Mouse (Mus musculus): ENCODE measurements at regions not wholly inside any gene's neighbourhood (a gene's known extent, or its start where the extent isn't known, plus 50 kb on each side); places are given as distances from the start of the nearest gene placed in this dataset.

DNA sequence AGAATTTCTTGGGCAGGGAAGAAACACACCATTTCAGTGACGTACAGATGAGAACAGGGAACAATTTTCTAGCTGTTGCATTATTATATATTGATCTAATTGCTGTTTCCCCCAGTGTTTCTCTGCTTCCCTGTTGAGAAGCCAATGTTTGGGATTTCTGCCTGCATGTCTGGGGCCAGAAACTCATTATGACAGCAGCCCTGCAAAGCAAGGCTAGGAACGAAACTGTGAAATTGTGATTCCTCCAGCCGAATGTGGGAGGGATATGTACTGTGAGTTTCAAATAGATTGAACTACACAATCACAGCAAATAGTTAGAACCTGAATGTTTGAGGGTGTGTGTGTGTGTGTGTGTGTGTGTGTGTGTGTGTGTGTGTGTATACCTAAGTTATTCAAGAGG lies 339.2 kb downstream of the Nsun3 start:
- Histone ChIP-seq H3K4me2 (ENCODE audit: low read depth, low read length) (no peak overlapping the region), H3K9me3 (ENCODE audit: low read length) (no peaks in the 10 kb centered on the region), H3K27me3 (ENCODE audit: insufficient read depth, low read length) (no peaks in the 10 kb centered on the region), H3K27ac (no peak overlapping the region), H3K4me3 (ENCODE audit: low read length) (no peak overlapping the region), H3K4me1 (ENCODE audit: insufficient read depth, low read length) (no peaks in the 10 kb centered on the region), H3K9ac (replicated peaks; ENCODE audit: low read length) (no peak overlapping the region), H3K36me3 (ENCODE audit: insufficient read depth, low read length) (no peaks in the 10 kb centered on the region)
- WGBS, result 54% methylated on average over 3 of the region's 3 CpGs
- no peak for ATAC-seq
- no peak for TF ChIP-seq CTCF (IDR thresholded peaks at IDR 0.05; ENCODE audit: low read depth)
- no peak for DNase-seq (ENCODE audit: low spot score)

DNA sequence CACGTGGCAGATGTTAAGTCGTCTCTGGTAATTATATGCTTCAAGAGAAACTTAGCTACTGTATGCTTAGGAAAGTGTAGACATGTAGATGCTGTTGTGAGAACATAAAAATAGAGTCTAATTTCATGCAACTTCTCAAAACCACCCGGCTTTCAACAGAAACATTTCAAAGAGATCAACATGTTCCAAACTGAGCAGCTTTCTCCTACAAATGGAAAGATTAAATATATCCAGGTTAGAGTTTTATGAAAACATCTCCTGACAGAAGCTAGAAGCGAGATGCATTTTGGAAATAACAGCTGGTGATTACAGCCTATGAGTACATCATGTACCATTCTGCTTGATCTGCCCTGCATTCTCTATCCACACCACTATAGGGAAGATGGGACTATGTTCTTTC lies 345.4 kb downstream of the Nsun3 start:
- Histone ChIP-seq H3K27ac (no peak overlapping the region), H3K4me1 (ENCODE audit: insufficient read depth, low read length) (no peaks in the 10 kb centered on the region), H3K4me2 (ENCODE audit: low read depth, low read length) (no peak overlapping the region), H3K9ac (replicated peaks; ENCODE audit: low read length) (no peak overlapping the region), H3K27me3 (ENCODE audit: insufficient read depth, low read length) (no peaks in the 10 kb centered on the region), H3K4me3 (ENCODE audit: low read length) (no peak overlapping the region), H3K36me3 (ENCODE audit: insufficient read depth, low read length) (no peaks in the 10 kb centered on the region), H3K9me3 (ENCODE audit: low read length) (no peaks in the 10 kb centered on the region)
- 77% methylated on average over 4 of the region's 4 CpGs for WGBS
- no peak for ATAC-seq
- no peak for TF ChIP-seq CTCF (IDR thresholded peaks at IDR 0.05; ENCODE audit: low read depth)
- DNase-seq (ENCODE audit: low spot score), result no peak

DNA sequence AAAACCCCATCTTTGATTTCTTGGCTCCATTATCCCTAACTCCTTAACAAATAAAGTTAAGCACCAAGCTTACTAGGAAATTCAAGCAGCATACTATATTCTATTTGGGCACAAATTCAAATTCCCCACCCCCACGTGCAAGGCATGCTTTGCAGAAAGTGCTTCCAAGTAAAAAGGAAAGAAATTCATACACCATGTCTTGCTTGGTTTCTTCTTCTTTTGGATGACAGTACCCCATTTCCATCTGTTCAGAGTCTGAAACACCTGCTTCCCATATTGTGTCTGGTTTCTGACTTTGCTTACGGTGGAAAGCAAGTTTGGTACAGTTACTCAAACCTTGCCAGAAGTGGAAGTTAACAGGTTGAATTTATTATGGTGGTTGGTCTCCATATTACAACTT lies 353.5 kb downstream of the Nsun3 start:
- Histone ChIP-seq H3K27me3 (ENCODE audit: insufficient read depth, low read length) (no peaks in the 10 kb centered on the region), H3K4me1 (ENCODE audit: insufficient read depth, low read length) (no peaks in the 10 kb centered on the region), H3K4me2 (ENCODE audit: low read depth, low read length) (no peak overlapping the region), H3K9ac (replicated peaks; ENCODE audit: low read length) (no peak overlapping the region), H3K36me3 (ENCODE audit: insufficient read depth, low read length) (no peaks in the 10 kb centered on the region), H3K4me3 (ENCODE audit: low read length) (no peak overlapping the region), H3K9me3 (ENCODE audit: low read length) (no peaks in the 10 kb centered on the region), H3K27ac (no peak overlapping the region)
- no peak for ATAC-seq
- 84% methylated on average over 2 of the region's 2 CpGs for WGBS
- TF ChIP-seq CTCF (IDR thresholded peaks at IDR 0.05; ENCODE audit: low read depth), result no peak
- no peak for DNase-seq (ENCODE audit: low spot score)

DNA sequence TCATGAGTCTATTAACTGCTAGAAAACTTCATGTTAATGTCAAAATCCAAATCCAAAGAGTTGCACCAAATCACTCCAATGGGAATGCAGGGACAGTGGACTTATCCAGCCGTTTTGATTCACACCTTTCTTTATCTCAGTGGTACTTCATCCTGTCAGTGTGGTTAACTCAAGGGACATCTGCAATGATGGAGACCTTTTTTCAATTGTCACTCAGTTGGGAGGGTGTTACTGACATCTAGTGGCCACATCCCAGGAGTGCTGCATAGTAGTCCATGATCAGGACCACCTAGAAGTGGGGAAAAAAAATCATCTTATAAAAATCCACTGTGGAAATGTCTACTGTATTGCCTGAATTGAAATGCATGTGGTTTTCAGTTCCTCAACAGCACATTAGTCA lies 372.1 kb downstream of the Nsun3 start:
- peak; percentile 69 for DNase-seq (ENCODE audit: low spot score)
- H3K4me3 ChIP-seq (ENCODE audit: low read length), result no peak overlapping the region
- no peak overlapping the region for H3K4me2 ChIP-seq (ENCODE audit: low read depth, low read length)
- H3K27me3 ChIP-seq (ENCODE audit: insufficient read depth, low read length), result no peaks in the 10 kb centered on the region
- no peak overlapping the region for H3K27ac ChIP-seq
- H3K9ac ChIP-seq (replicated peaks; ENCODE audit: low read length), result no peak overlapping the region
- peak; percentile 70 for TF ChIP-seq CTCF (IDR thresholded peaks at IDR 0.05; ENCODE audit: low read depth)
- whole genome bisulfite sequencing, result 28% methylated on average over 1 of the region's 1 CpGs
- ATAC-seq, result peak; percentile 62; the same call in 1 of the 2 replicates
- no peaks in the 10 kb centered on the region for H3K4me1 ChIP-seq (ENCODE audit: insufficient read depth, low read length)
- no peaks in the 10 kb centered on the region for H3K9me3 ChIP-seq (ENCODE audit: low read length)
- H3K36me3 ChIP-seq (ENCODE audit: insufficient read depth, low read length), result no peaks in the 10 kb centered on the region

DNA sequence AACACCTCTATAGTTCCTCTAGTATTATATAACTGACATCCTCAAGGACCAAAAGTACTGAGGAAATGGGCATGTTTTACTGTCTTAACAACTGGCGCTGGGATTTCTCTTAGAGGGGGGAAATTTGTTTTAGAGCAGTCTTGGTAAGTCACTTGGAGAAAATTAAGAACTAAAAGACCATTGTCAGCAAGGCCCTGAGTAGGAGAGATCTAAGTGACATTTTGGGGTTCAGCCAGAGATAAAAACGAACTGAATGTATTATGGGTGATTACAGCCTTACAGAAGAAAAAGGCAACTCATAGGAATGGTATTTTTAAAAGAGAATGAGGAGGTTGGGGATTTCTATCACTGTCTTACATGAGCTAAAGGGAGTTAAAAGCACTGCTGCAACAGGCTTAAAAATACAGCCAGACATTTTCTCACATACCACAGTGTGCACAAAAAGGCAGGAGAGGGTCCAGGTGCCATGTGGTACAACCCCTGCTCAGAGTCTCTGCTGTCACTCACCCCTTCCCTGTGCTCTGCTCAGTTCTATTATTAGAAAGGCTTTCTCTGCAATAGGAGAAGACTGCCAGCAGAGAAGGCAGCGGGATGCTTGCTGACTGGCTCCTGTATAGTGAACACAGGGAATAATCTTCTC lies 379.0 kb downstream of the Nsun3 start:
- Histone ChIP-seq H3K27me3 (ENCODE audit: insufficient read depth, low read length) (no peaks in the 10 kb centered on the region), H3K36me3 (ENCODE audit: insufficient read depth, low read length) (no peaks in the 10 kb centered on the region), H3K27ac (0 out of 2 replicates have a peak overlapping the region, but pooled peaks have one; percentile 32), H3K4me2 (ENCODE audit: low read depth, low read length) (no peak overlapping the region), H3K9me3 (ENCODE audit: low read length) (no peaks in the 10 kb centered on the region), H3K4me3 (ENCODE audit: low read length) (no peak overlapping the region), H3K9ac (replicated peaks; ENCODE audit: low read length) (no peak overlapping the region), H3K4me1 (ENCODE audit: insufficient read depth, low read length) (no peaks in the 10 kb centered on the region)
- peak; percentile 6 for DNase-seq (ENCODE audit: low spot score)
- 55% methylated on average over 3 of the region's 3 CpGs for WGBS
- TF ChIP-seq CTCF (IDR thresholded peaks at IDR 0.05; ENCODE audit: low read depth), result no peak
- ATAC-seq, result no peak

DNA sequence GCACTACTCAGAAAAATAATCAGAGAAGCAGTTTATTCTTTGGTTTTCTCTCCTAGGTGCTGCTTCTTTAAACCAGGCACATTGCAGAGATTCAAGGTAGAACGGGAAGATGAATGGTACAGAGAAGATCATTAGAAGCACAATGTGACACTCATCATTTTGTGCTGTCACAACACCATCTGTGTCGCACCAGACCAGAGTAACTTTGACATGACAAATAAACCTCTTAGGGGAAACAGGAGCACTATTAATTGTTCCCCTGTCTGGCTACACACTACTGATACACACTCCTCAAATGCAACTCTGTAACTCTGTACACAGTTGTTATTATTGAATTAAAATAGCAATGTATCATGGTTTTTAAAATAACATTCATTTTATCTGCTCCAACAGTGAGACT lies 380.2 kb downstream of the Nsun3 start:
- Histone ChIP-seq H3K4me3 (ENCODE audit: low read length) (no peak overlapping the region), H3K9ac (replicated peaks; ENCODE audit: low read length) (no peak overlapping the region), H3K36me3 (ENCODE audit: insufficient read depth, low read length) (no peaks in the 10 kb centered on the region), H3K4me1 (ENCODE audit: insufficient read depth, low read length) (no peaks in the 10 kb centered on the region), H3K9me3 (ENCODE audit: low read length) (no peaks in the 10 kb centered on the region), H3K27me3 (ENCODE audit: insufficient read depth, low read length) (no peaks in the 10 kb centered on the region), H3K4me2 (ENCODE audit: low read depth, low read length) (no peak overlapping the region), H3K27ac (no peak overlapping the region)
- 67% methylated on average over 2 of the region's 2 CpGs for WGBS
- DNase-seq (ENCODE audit: low spot score) (no peak), ATAC-seq (no peak)
- no peak for TF ChIP-seq CTCF (IDR thresholded peaks at IDR 0.05; ENCODE audit: low read depth)

DNA sequence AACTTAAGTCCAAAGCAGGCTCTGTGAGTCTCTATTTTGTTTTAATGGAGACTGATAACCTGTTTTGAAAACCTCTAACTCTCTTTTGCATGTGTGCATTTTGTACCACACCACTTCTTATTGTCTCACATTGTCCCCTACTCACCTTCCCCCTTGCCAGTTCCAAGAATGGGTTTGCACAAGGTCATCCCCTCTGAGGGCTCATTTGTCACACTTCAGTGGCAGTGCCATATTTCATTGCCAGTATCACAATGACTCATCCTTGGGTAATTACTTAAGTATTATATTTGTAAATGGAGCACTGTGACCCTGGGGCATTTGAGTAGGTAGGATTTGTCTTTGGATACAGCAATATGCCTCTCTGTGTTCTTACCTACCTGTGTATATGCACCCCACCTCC lies 429.3 kb downstream of the Nsun3 start:
- ATAC-seq (no peak), DNase-seq (ENCODE audit: low spot score) (no peak)
- H3K27ac ChIP-seq, result no peak overlapping the region
- H3K4me2 ChIP-seq (ENCODE audit: low read depth, low read length), result no peak overlapping the region
- no peak overlapping the region for H3K9ac ChIP-seq (replicated peaks; ENCODE audit: low read length)
- no peak overlapping the region for H3K4me3 ChIP-seq (ENCODE audit: low read length)
- no peaks in the 10 kb centered on the region for H3K36me3 ChIP-seq (ENCODE audit: insufficient read depth, low read length)
- no peaks in the 10 kb centered on the region for H3K9me3 ChIP-seq (ENCODE audit: low read length)
- no peak for TF ChIP-seq CTCF (IDR thresholded peaks at IDR 0.05; ENCODE audit: low read depth)
- H3K4me1 ChIP-seq (ENCODE audit: insufficient read depth, low read length), result no peaks in the 10 kb centered on the region
- no peaks in the 10 kb centered on the region for H3K27me3 ChIP-seq (ENCODE audit: insufficient read depth, low read length)
